ENCODE assay signal across 9 mouse cellular contexts in the genomic region with DNA sequence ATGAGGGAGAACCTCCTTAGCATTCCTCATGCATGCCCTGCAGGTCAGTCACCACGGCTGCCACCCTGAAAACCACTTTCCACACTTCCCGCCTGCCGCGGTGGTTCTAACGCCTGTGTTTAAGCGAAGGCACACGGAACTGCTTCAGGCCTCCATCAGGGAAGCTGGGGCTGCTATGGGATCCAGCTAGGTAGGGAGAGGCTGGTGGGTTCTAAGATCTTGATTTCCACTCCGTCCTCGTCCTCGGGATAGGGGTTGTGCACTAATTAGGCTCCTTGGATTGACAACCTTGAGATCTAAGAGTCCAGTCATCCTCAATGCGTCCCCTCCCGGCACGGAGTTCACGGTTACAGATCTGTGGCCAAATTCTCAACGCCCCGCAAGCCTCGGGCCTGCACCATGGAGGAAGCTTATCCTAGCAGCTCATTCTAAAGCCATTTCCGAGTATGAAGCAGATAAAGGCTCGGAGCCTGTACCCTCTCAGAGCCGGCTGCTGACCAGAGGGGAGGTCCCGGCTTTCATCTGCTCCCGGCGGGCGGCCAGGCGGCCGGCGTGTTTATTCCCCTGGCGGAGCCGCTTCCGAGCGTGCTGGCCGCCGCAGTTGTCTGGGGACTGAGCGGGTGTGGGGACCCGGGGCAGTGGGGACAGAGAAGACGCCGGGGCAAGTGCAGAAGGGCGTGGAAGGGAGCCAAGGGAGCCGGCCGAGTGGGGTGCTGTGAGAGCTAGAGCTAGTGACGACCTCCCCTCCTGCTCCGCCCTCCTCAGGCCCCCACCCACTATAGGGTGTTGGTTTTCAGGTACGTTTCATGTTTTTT. TPM values are rescaled to one million over a fixed set of nuclear protein-coding genes. Genes with fewer than 3 reads are reported as not detected.
DNase-seq lines count a peak whose midpoint lies in the region; ATAC-seq and TF ChIP-seq lines count a peak whose summit lies in the region.
"Had no signal": no experiment of that assay in that cellular context is flagged by ENCODE, and none has a peak within 500 bp of the region (broad histone marks: within the 10 kb centered on the region; RNA-seq: fewer than 3 reads in every experiment).

No protein-coding gene starts in this region.

- H3K9ac ChIP-seq in heart, adult 2 months (ENCODE audit: low read depth, low read length): no peak overlapping the region
- H3K9ac ChIP-seq in embryonic facial prominence, embryonic 14.5 days (ENCODE audit: low read depth, low read length): 0 out of 2 replicates have a peak overlapping the region, but pooled peaks have one; percentile 37
- no peak overlapping the region for H3K9ac ChIP-seq in hindbrain, embryonic 15.5 days

- no peak for TF ChIP-seq CTCF in heart, adult 2 months (IDR thresholded peaks at IDR 0.05)

- intact Hi-C loops in heart, adult 2 months (cut with DNase I): no loop called here
- intact Hi-C loops in heart, postnatal 25 days (cut with DNase I): no loop called here
- intact Hi-C loops in left cerebral cortex, postnatal 14 days (cut with DNase I): no loop called here

- ATAC-seq in embryonic facial prominence, embryonic 14.5 days (ENCODE audit: low read depth): no peak
- no peak for ATAC-seq in hindbrain, embryonic 15.5 days (ENCODE audit: low FRiP score, low read depth)

- TF ChIP-seq POLR2A in heart, adult 2 months (IDR thresholded peaks at IDR 0.05; ENCODE audit: insufficient read depth, low read depth, low read length): no peak

- 4% methylated on average over 43 of the region's 43 CpGs for whole genome bisulfite sequencing in heart, adult 2 months
- 4% methylated on average over 21 of the region's 43 CpGs for WGBS in embryonic facial prominence, embryonic 14.5 days
- WGBS in hindbrain, embryonic 15.5 days: 2% methylated on average over 43 of the region's 43 CpGs

- H3K9me3 ChIP-seq in embryonic facial prominence, embryonic 14.5 days (ENCODE audit: control insufficient read depth, low read length): no peaks in the 10 kb centered on the region
- no peaks in the 10 kb centered on the region for H3K9me3 ChIP-seq in hindbrain, embryonic 15.5 days

- peaks cover 37% of the 10 kb centered on the region for H3K27me3 ChIP-seq in heart, adult 2 months (ENCODE audit: control insufficient read depth, insufficient read depth, low read length)
- peaks cover 83% of the 10 kb centered on the region for H3K27me3 ChIP-seq in embryonic facial prominence, embryonic 14.5 days (replicated peaks; ENCODE audit: control insufficient read depth, insufficient read depth, low read length)
- H3K27me3 ChIP-seq in hindbrain, embryonic 15.5 days: peaks cover 90% of the 10 kb centered on the region

- H3K27ac ChIP-seq in heart, adult 2 months: no peak overlapping the region
- H3K27ac ChIP-seq in embryonic facial prominence, embryonic 14.5 days (replicated peaks; ENCODE audit: low read depth, low read length): no peak overlapping the region
- no peak overlapping the region for H3K27ac ChIP-seq in hindbrain, embryonic 15.5 days (replicated peaks)

- peak; percentile 25 to 47 for DNase-seq in heart, adult 2 months
- DNase-seq in heart, postnatal 25 days (ENCODE audit: low spot score): no peak
- DNase-seq in embryonic facial prominence, embryonic 14.5 days (ENCODE audit: low spot score): no peak
- peak; percentile 75 for DNase-seq in lung, postnatal 14 days
- no peak for DNase-seq in thymus, adult 18-20 months
- DNase-seq in left cerebral cortex, postnatal 14 days (ENCODE audit: low spot score in 2 of 2): no peak
- no peak for DNase-seq in c-Kit-positive CD71-positive TER-119-positive erythroid progenitor cells, embryonic 14.5 days (ENCODE audit: low spot score)

- peaks cover 2% of the 10 kb centered on the region; the same call in 1 of the 2 replicates for H3K4me1 ChIP-seq in heart, adult 2 months (ENCODE audit: control insufficient read depth, insufficient read depth, low read length)
- no peaks in the 10 kb centered on the region for H3K4me1 ChIP-seq in embryonic facial prominence, embryonic 14.5 days (ENCODE audit: control insufficient read depth, insufficient read depth, low read length)
- H3K4me1 ChIP-seq in hindbrain, embryonic 15.5 days (replicated peaks): peaks cover 9% of the 10 kb centered on the region

- peak overlapping the region; percentile 57 for H3K4me2 ChIP-seq in embryonic facial prominence, embryonic 14.5 days (ENCODE audit: low read depth, low read length)
- peak overlapping the region; percentile 48 for H3K4me2 ChIP-seq in hindbrain, embryonic 15.5 days

- TF ChIP-seq EP300 in heart, adult 2 months (IDR thresholded peaks at IDR 0.05; ENCODE audit: insufficient read depth, low read depth, low read length): no peak

- H3K4me3 ChIP-seq in heart, adult 2 months: peak overlapping the region; percentile 30
- peak overlapping the region; percentile 35 for H3K4me3 ChIP-seq in embryonic facial prominence, embryonic 14.5 days (ENCODE audit: low read depth, low read length)
- H3K4me3 ChIP-seq in hindbrain, embryonic 15.5 days: peak overlapping the region; percentile 19
- H3K4me3 ChIP-seq: erythroblast, embryonic 14.5 days had no signal

- H3K36me3 ChIP-seq in heart, adult 2 months (ENCODE audit: control insufficient read depth, insufficient read depth, low read length): no peaks in the 10 kb centered on the region
- no peaks in the 10 kb centered on the region for H3K36me3 ChIP-seq in embryonic facial prominence, embryonic 14.5 days (ENCODE audit: control insufficient read depth, insufficient read depth, low read length)
- H3K36me3 ChIP-seq in hindbrain, embryonic 15.5 days: no peaks in the 10 kb centered on the region

- no peaks in the 10 kb centered on the region for H3K79me2 ChIP-seq in heart, adult 2 months (replicated peaks; ENCODE audit: control insufficient read depth, insufficient read depth, low read length)

RNA-seq across cellular contexts. Expression of gene Tbx4, which starts 8.7 kb away (rescaled TPM):
- total RNA-seq in heart, adult 2 months (2021): not detected
- polyA plus RNA-seq in heart, adult 2 months (2012; rRNA removed): 0.09 and 0.55 TPM in 2 replicates
- total RNA-seq in heart, postnatal 25 days (2021): under 1 TPM in 1 of 2 experiments, not detected in 1; 0.08 TPM
- polyA plus RNA-seq in embryonic facial prominence, embryonic 14.5 days (2014; fragmentation: Nextera tagmentation; extraction: Ambion mirVana): 0.85 and 1.4 TPM in 2 replicates
- polyA plus RNA-seq in hindbrain, embryonic 15.5 days (2015; fragmentation: Nextera tagmentation; extraction: Ambion mirVana): 0.21 and 0.31 TPM in 2 replicates
- under 1 TPM; 0.59 to 0.61 TPM for total RNA-seq in left cerebral cortex, postnatal 14 days (2021)
- polyA plus RNA-seq: erythroblast, embryonic 14.5 days had no signal

RNA-seq across cellular contexts. Expression of gene Gm11444, which starts 44.8 kb away (rescaled TPM):
- total RNA-seq in heart, adult 2 months (2021): not detected
- polyA plus RNA-seq in heart, adult 2 months (2012; rRNA removed): not detected in 2 replicates
- not detected for total RNA-seq in heart, postnatal 25 days (2021)
- polyA plus RNA-seq in embryonic facial prominence, embryonic 14.5 days (2014; fragmentation: Nextera tagmentation; extraction: Ambion mirVana): not detected in 2 replicates
- polyA plus RNA-seq in hindbrain, embryonic 15.5 days (2015; fragmentation: Nextera tagmentation; extraction: Ambion mirVana): not detected in 2 replicates
- total RNA-seq in left cerebral cortex, postnatal 14 days (2021): not detected
- polyA plus RNA-seq: erythroblast, embryonic 14.5 days had no signal

Comparison
In these comparisons a context has a peak if more than half of its experiments do, and no peak if none do; other contexts are left out.
1. DNase-seq: peak in heart, adult 2 months (2 of 2) and lung, postnatal 14 days (single experiment); none in heart, postnatal 25 days (single experiment), embryonic facial prominence, embryonic 14.5 days (single experiment), thymus, adult 18-20 months (0 of 2), left cerebral cortex, postnatal 14 days (0 of 2) and c-Kit-positive CD71-positive TER-119-positive erythroid progenitor cells, embryonic 14.5 days (single experiment).
2. Peak in every context shown above with its lines, with median percentiles within 50 percentile points of each other: H3K4me3 ChIP-seq.